Mouse (Mus musculus) stomach, embryonic 16.5 days (tissue): ENCODE measurements at regions not wholly inside any gene's neighbourhood (a gene's known extent, or its start where the extent isn't known, plus 50 kb on each side); places are given as distances from the start of the nearest gene placed in this dataset.

Experiments
- ATAC-seq: fragments of 200-750 bp; cut with Nextera tagmentation; 2 replicates; pipeline ENCODE4 v1.8.0; 2017; ENCODE audit warnings: moderate number of reproducible peaks, moderate TSS enrichment; ENCODE audit not compliant: insufficient read depth, low FRiP score
- H3K27ac ChIP-seq: fragments of 300-500 bp; sonication (generic); 2 replicates; pipeline ENCODE4 v1.5.1; 2014; ENCODE audit warnings: low read length
- H3K27me3 ChIP-seq: fragments of 300-500 bp; sonication (generic); 2 replicates; pipeline ENCODE4 v1.6.1; 2014; ENCODE audit warnings: low read length, control low read depth, mixed read lengths; ENCODE audit not compliant: control insufficient read depth, insufficient read depth
- H3K36me3 ChIP-seq: fragments of 300-500 bp; sonication (generic); 2 replicates; pipeline ENCODE4 v1.6.1; 2014; ENCODE audit warnings: low read length; ENCODE audit not compliant: control insufficient read depth, insufficient read depth
- H3K4me1 ChIP-seq: fragments of 300-500 bp; sonication (generic); 2 replicates; pipeline ENCODE4 v1.6.1; 2014; ENCODE audit warnings: low read length, control low read depth, mixed read lengths; ENCODE audit not compliant: control insufficient read depth, insufficient read depth
- H3K4me2 ChIP-seq: fragments of 300-500 bp; sonication (generic); 2 replicates; pipeline ENCODE4 v1.6.1; 2014; ENCODE audit warnings: low read depth, low read length, mixed read lengths
- H3K4me3 ChIP-seq: fragments of 300-500 bp; sonication (generic); replicated peaks from 2 replicates; pipeline ENCODE4 v1.5.1; 2014; ENCODE audit warnings: mild to moderate bottlenecking, low read length
- H3K9ac ChIP-seq: fragments of 300-500 bp; sonication (generic); 2 replicates; pipeline ENCODE4 v1.6.1; 2014; ENCODE audit warnings: low read length
- H3K9me3 ChIP-seq: fragments of 300-500 bp; sonication (generic); replicated peaks from 2 replicates; pipeline ENCODE4 v1.6.1; 2016; ENCODE audit warnings: low read length, control low read depth; ENCODE audit not compliant: control insufficient read depth
- WGBS: fragments of 180-500 bp; shearing (Covaris S2); extraction: QIAGEN DNeasy Blood & Tissue Kit; methylation state at CpG from one replicate; pipeline ENCODE4 v1.1.7; 2014; 5-methylcytosine and 5-hydroxymethylcytosine counted together

- Histone ChIP-seq H3K27ac (no peak overlapping the region), H3K27me3 (no peaks in the 10 kb centered on the region), H3K9ac (no peak overlapping the region), H3K4me2 (no peak overlapping the region), H3K36me3 (no peaks in the 10 kb centered on the region), H3K4me3 (no peak overlapping the region), H3K4me1 (no peaks in the 10 kb centered on the region), H3K9me3 (no peaks in the 10 kb centered on the region)
- WGBS, result 57% methylated on average over 1 of the region's 1 CpGs
- ATAC-seq, result no peak
Observed at GRCm38 (mm10) chr13:81037316-81037715, 154.1 kb downstream of the Arrdc3 start.

- WGBS, result 85% methylated on average over 4 of the region's 4 CpGs
- Histone ChIP-seq H3K9me3 (no peaks in the 10 kb centered on the region), H3K4me3 (no peak overlapping the region), H3K9ac (no peak overlapping the region), H3K36me3 (no peaks in the 10 kb centered on the region), H3K27ac (no peak overlapping the region), H3K27me3 (no peaks in the 10 kb centered on the region), H3K4me1 (no peaks in the 10 kb centered on the region), H3K4me2 (no peak overlapping the region)
- ATAC-seq, result no peak
Observed at GRCm38 (mm10) chr13:81038736-81039135, 155.6 kb downstream of the Arrdc3 start.

DNA sequence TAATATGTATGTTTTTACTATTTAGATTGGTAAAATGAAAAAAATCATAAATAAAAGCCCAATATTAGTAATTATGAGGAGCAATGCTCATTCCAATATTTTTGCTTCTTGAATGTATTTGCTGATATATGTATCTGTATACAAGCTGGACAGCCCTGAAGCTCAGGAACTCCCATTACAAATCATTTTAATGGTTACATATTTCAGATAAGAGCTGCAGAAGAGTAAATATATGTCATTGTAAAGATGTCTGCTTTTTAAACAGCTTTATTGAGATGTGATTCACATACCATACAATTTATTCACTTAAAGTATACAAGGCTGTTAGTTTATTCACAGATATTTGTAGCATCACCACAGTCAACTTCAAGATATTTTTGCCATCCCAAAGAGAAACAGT is 157.3 kb downstream of the Arrdc3 start:
- Histone ChIP-seq H3K9ac (no peak overlapping the region), H3K27ac (no peak overlapping the region), H3K4me1 (no peaks in the 10 kb centered on the region), H3K4me3 (no peak overlapping the region), H3K9me3 (no peaks in the 10 kb centered on the region), H3K27me3 (no peaks in the 10 kb centered on the region), H3K4me2 (no peak overlapping the region), H3K36me3 (no peaks in the 10 kb centered on the region)
- ATAC-seq, result no peak

GRCm38 (mm10) chr13:81041646-81042045 is 158.5 kb downstream of the Arrdc3 start:
- H3K36me3 ChIP-seq, result no peaks in the 10 kb centered on the region
- 83% methylated on average over 3 of the region's 3 CpGs for WGBS
- no peak overlapping the region for H3K9ac ChIP-seq
- no peak overlapping the region for H3K4me3 ChIP-seq
- H3K9me3 ChIP-seq, result no peaks in the 10 kb centered on the region
- no peaks in the 10 kb centered on the region for H3K27me3 ChIP-seq
- no peaks in the 10 kb centered on the region for H3K4me1 ChIP-seq
- no peak for ATAC-seq
- H3K4me2 ChIP-seq, result no peak overlapping the region
- H3K27ac ChIP-seq, result no peak overlapping the region
